Mouse (Mus musculus): ENCODE results near the gene Rab40c.

- no peak for TF ChIP-seq CTCF (IDR thresholded peaks at IDR 0.05; ENCODE audit: extremely low read depth, insufficient read length, insufficient replicate concordance, low read depth, low read length)
- no peak for TF ChIP-seq POLR2A (IDR thresholded peaks at IDR 0.05; ENCODE audit: low read depth, low read length)
Observed at GRCm38 (mm10) chr17:25946349-25946748, 26.8 kb upstream of the Rab40c start.
